Mouse (Mus musculus) cerebellum, adult 11 months (tissue): ENCODE measurements at regions not wholly inside any gene's neighbourhood (a gene's known extent, or its start where the extent isn't known, plus 50 kb on each side); places are given as distances from the start of the nearest gene placed in this dataset.

Source experiments
- DNase-seq: peaks from one replicate; pipeline ENCODE4 v3.0.0; 2022

- peak; percentile 1 for DNase-seq
These were observed 487.1 kb upstream of the Cdh11 start for GRCm38 (mm10) chr8:103272305-103273079.

DNA sequence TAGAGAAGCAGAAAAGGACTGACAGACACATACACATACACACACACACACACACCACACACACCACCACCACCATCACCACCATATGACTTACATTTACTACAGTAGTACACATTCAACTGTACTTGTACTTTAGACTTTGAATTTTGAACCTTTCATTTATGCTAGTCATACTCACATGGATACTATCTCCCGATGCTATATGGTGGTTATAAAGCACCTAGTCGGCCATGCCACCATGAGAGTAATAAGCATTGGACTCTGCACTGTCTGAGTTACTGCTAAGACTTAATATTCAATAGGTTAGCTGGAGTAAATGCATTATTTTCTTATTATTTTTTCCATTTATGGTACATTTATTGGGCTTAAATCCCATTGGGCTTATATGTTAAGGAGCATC is 488.0 kb upstream of the Cdh11 start:
- no peak for DNase-seq

- no peak for DNase-seq
These were observed 496.4 kb upstream of the Cdh11 start for GRCm38 (mm10) chr8:103281801-103282200.

DNA sequence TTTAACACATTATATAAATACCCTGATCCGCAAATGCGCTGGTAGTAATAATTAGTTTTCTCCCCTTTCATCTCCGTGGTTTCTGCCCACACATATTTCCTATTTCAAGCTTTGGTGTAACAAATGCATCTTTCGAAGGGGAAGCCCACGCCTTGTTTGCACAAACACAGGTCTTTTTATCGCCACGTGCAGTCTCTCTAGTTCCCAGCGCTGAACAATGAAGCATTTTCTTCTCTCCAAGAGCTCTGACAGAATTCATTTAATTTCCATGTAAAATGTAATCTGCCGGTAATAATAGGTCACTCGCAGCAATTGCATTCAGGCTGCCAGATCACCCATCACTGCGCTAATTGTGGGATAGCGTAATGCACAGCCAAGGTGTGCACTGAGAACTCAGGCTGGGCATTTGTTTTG is 503.1 kb upstream of the Cdh11 start:
- DNase-seq = no peak

GRCm38 (mm10) chr8:103292896-103293295 is 507.5 kb upstream of the Cdh11 start:
- no peak for DNase-seq

DNA sequence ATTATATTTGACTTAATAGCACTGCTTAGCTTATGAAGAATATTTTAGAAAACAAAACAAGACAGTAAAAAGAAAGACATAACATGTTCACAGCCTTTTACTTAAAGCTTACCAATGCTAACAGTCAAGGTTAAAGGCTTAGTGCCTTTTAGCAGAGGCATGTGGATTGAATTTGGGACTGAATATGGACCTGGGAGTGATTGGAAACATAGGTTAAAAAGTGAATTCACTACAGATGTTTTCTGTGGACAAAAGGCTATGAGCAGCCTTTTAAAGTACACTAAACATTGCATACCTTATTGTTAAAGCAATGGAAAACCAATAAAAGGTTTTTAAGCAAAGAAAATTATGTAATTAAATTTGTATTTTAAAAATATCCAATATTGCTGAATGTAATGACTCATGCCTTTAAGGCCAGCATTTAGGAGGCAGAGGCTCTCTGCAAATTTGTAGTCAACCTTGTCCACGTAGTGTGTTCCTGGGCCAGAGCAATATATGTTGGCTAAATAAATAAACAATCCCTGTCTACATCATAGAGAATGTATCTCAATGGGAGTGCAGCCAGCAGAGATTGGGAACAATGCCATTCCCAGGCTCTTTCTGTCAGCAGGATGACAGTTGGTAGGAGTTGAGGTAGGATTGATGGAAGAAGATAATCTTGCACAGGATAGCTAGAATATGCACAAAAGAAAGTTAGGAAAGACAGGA is 521.2 kb upstream of the Cdh11 start:
- no peak for DNase-seq

- DNase-seq = no peak
These were observed 528.1 kb upstream of the Cdh11 start for GRCm38 (mm10) chr8:103313576-103313975.

GRCm38 (mm10) chr8:103314279-103315022 is 529.0 kb upstream of the Cdh11 start:
- no peak for DNase-seq

GRCm38 (mm10) chr8:103315742-103316141 is 530.3 kb upstream of the Cdh11 start:
- no peak for DNase-seq

DNA sequence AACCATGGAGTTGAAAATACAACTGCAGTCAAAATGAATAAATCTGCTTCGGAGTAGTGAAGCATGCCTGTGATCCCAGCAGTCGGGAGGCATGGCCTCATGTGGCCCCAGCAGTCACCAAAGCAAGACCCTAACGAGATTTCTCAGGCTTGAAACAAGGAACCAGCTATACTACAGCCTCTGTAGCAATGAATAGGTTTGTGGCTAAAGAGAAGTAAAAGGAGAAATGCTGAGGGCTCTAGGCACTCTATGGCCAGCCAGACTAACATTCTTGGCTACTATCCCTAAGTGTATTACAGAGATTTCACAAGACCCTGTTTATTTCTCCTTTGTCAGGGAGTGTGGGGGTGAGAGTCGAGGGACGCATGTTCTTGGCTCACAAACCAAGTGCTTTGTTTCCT is 531.2 kb upstream of the Cdh11 start:
- no peak for DNase-seq

DNA sequence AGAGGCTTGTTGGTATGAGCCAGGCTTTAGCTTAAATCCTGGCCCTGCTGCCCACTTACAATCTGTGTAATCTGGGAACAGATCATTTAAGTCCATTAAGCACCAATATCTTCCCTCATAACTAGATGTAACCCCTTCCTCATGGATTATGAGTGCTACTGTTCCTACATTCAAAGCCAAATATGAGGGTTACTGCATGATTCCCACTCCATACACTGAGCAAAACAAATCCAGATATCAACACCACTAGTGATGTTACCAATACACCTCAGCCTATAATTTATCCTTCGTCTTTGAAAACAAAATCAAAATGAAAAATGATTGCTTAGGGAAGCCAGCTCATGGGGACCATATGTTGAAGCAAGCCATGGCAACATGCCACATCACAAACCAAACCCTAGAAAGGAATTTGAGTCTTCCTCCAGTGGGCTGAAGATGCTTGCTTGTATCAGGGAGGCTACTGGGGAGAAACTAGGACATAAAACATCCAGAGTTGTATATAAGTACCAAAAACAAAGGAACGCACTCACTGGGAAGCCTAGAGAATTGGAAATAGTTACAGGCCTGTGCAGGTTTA is 531.8 kb upstream of the Cdh11 start:
- no peak for DNase-seq

GRCm38 (mm10) chr8:103324016-103324665 is 538.7 kb upstream of the Cdh11 start:
- no peak for DNase-seq

- no peak for DNase-seq
These were observed 546.0 kb upstream of the Cdh11 start for GRCm38 (mm10) chr8:103331415-103331814.

GRCm38 (mm10) chr8:103337314-103337713 is 551.9 kb upstream of the Cdh11 start:
- DNase-seq = no peak

DNA sequence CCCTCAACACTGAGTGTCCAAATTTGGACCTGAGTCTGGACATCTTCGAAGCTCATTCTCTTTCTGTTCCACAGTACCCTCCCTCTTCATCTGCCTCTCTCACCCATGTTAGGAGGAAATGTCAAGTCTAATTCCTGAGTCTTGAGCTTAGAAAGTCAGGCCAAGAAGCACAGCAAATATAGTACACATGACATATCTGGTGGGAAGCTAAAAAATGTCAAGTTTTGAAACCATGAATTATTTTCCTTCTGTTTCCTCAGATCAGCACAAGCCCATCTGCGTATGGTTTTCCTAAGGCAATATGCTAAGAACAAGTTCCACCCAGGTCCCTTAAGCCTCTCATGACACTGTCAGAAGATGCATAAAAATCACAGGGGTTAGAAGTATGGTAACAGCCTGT is 553.6 kb upstream of the Cdh11 start:
- no peak for DNase-seq

DNA sequence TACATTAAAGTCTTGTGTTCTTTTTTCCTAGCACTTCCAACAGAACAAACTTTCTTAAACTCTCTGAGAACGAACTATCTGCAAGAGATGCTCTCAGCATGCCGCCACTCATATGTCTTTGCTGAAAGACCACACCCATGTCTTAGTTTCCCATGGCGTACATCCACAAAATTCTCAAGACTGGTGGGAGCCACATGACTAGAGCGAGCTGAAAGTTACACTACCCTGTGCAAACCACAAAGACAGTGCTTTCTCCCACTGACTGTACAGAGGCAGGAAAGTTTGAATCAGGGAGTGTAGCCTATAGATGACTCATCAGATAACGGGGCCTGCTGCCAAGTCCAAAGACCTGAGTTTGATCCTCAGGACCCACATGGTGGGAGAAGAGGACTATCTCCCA is 554.5 kb upstream of the Cdh11 start:
- no peak for DNase-seq

DNA sequence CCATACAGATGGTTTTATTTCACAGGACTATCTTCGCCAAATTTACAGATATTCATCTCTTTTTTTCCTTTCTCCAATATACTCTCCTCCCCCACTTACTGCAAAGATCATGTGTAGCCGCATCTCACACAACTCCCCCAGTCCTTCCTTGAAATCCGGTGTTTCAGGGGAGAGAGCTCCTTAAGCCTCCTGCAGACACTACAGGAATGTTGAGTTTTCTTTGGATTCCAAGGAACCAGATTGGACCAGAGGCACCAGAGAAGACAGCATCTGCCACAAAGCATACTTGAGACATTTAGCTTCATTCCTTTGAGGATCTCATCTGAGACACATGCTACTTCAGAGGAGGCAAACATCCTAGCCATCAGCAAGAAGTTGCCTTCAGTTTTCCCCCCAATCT is 558.4 kb upstream of the Cdh11 start:
- DNase-seq = no peak

GRCm38 (mm10) chr8:103344871-103345270 is 559.4 kb upstream of the Cdh11 start:
- DNase-seq = no peak

GRCm38 (mm10) chr8:103347158-103347871 is 561.9 kb upstream of the Cdh11 start:
- no peak for DNase-seq

DNA sequence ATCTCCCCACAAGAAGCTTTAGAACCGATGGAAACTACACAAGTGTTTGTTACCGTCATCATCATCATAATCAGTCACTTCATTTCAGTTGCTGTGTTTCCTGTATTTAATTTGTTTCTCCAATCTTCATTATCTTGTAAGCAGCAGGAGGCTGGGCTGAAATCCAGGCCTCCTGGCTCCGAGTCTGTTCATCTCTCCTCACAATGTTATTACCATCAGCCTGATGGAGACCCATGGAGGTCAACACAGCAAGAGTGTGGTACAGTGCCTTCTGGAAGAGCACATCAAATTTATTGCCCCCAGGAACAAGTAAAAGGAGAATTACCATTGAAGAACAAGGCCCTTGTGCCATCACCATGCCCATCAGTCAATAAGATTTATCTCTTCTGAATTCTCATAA is 576.3 kb upstream of the Cdh11 start:
- no peak for DNase-seq

DNA sequence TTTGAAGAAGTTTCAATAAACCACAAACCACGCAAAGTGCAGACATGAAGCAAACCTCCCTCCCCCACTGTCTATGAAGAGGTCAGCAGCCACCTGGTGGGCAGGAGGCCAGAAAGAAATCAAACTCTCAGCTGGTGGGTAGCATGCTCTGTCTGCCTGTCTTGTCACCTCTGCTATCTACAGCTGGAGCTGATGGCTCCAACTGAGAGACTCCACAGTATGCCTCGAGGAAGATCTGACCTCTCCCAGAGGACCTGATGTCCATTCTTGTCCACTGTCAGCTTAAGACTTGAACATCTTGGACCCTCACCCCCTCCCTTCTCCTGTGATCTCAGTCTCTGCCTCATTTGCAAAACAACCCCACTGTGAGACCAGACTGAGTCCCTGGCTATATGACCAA is 585.0 kb upstream of the Cdh11 start:
- DNase-seq = no peak

DNA sequence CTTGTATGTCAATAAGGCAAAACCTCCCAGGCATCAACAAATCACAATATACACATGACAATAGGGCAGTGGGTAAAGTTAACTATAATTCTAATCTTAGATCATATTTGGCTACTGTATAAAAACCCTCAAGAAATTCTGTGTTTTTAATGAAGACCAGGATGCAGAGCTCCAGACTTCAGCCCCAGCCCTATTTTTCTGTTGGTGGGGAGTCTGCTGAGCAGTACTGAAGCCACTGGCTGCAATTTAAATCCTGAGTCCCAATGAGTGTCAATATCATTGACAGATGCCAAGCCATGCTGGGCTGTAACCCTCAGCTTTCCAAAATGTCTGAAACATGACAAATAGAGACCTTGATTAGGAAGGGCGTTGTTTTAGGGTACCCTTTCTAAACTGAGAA is 587.6 kb upstream of the Cdh11 start:
- no peak for DNase-seq
